In genomic region chr13:54757093-54757830, GRCm38 (mm10) we compare ENCODE assay signal across 9 mouse cellular contexts. TPM values are rescaled to one million over a fixed set of nuclear protein-coding genes. Genes with fewer than 3 reads are reported as not detected.
A peak's percentile ranks its signal among the peaks of the same experiment; 100 is the strongest.
DNase-seq lines count a peak whose midpoint lies in the region; ATAC-seq and TF ChIP-seq lines count a peak whose summit lies in the region.
"Had no signal": no experiment of that assay in that cellular context is flagged by ENCODE, and none has a peak within 500 bp of the region (broad histone marks: within the 10 kb centered on the region; RNA-seq: fewer than 3 reads in every experiment).

No protein-coding gene starts in this region.

- no peak overlapping the region for H3K27ac ChIP-seq in liver, embryonic 12.5 days
- no peak overlapping the region for H3K27ac ChIP-seq in liver, postnatal 0 days (ENCODE audit: low read depth)
- peak overlapping the region; percentile 92 for H3K27ac ChIP-seq in hindbrain, postnatal 0 days
- peak overlapping the region; percentile 93 for H3K27ac ChIP-seq in neural tube, embryonic 15.5 days (replicated peaks)

- H3K4me3 ChIP-seq in liver, embryonic 12.5 days = no peak overlapping the region
- H3K4me3 ChIP-seq in liver, postnatal 0 days (ENCODE audit: low read depth, low read length) = no peak overlapping the region
- H3K4me3 ChIP-seq in hindbrain, postnatal 0 days (ENCODE audit: low read length) = peak overlapping the region; percentile 38
- H3K4me3 ChIP-seq in neural tube, embryonic 15.5 days (replicated peaks) = peak overlapping the region; percentile 44

- no peaks in the 10 kb centered on the region for H3K36me3 ChIP-seq in liver, embryonic 12.5 days
- no peaks in the 10 kb centered on the region for H3K36me3 ChIP-seq in liver, postnatal 0 days (replicated peaks; ENCODE audit: insufficient read depth, low read length)
- H3K36me3 ChIP-seq in hindbrain, postnatal 0 days (ENCODE audit: insufficient read depth, low read length) = no peaks in the 10 kb centered on the region
- H3K36me3 ChIP-seq in neural tube, embryonic 15.5 days = no peaks in the 10 kb centered on the region

- peak overlapping the region; percentile 54 for H3K4me2 ChIP-seq in liver, embryonic 12.5 days
- H3K4me2 ChIP-seq in liver, postnatal 0 days (ENCODE audit: low read depth, low read length) = no peak overlapping the region
- H3K4me2 ChIP-seq in hindbrain, postnatal 0 days (ENCODE audit: low read depth, low read length) = peak overlapping the region; percentile 56
- H3K4me2 ChIP-seq in neural tube, embryonic 15.5 days = peak overlapping the region; percentile 86

- no peak overlapping the region for H3K9ac ChIP-seq in liver, embryonic 12.5 days
- H3K9ac ChIP-seq in liver, postnatal 0 days (replicated peaks) = no peak overlapping the region
- peak overlapping the region; percentile 46 for H3K9ac ChIP-seq in hindbrain, postnatal 0 days (replicated peaks; ENCODE audit: low read length)
- peak overlapping the region; percentile 55 for H3K9ac ChIP-seq in neural tube, embryonic 15.5 days (replicated peaks)

- no peak for TF ChIP-seq CTCF in liver, postnatal 0 days (IDR thresholded peaks at IDR 0.05; ENCODE audit: low read depth)
- TF ChIP-seq CTCF in hindbrain, postnatal 0 days (IDR thresholded peaks at IDR 0.05; ENCODE audit: low read depth) = no peak

- TF ChIP-seq EP300 in liver, postnatal 0 days (IDR thresholded peaks at IDR 0.05; ENCODE audit: low read depth) = no peak

- no peaks in the 10 kb centered on the region for H3K9me3 ChIP-seq in liver, embryonic 12.5 days (replicated peaks)
- H3K9me3 ChIP-seq in liver, postnatal 0 days (ENCODE audit: low read length) = no peaks in the 10 kb centered on the region
- H3K9me3 ChIP-seq in hindbrain, postnatal 0 days (ENCODE audit: low read length) = no peaks in the 10 kb centered on the region
- no peaks in the 10 kb centered on the region for H3K9me3 ChIP-seq in neural tube, embryonic 15.5 days (replicated peaks)

- ATAC-seq in liver, embryonic 12.5 days = no peak
- ATAC-seq in liver, postnatal 0 days = no peak
- ATAC-seq in hindbrain, postnatal 0 days = no peak
- ATAC-seq in neural tube, embryonic 15.5 days (ENCODE audit: low FRiP score) = 0 out of 2 replicates have a peak, but pooled peaks have one; percentile 0

- no peak for DNase-seq in liver, postnatal 0 days
- peak; percentile 79 to 88 for DNase-seq in cerebellum, postnatal 25 days
- DNase-seq in hindbrain, postnatal 0 days (ENCODE audit: low spot score) = peak; percentile 87
- DNase-seq in adrenal gland, postnatal 4 days (ENCODE audit: low spot score in 2 of 2) = no peak
- DNase-seq in heart, adult 18-20 months = no peak
- no peak for DNase-seq in embryo, embryonic 11 days

- H3K4me1 ChIP-seq in liver, embryonic 12.5 days = peaks cover 13% of the 10 kb centered on the region
- H3K4me1 ChIP-seq in liver, postnatal 0 days (ENCODE audit: insufficient read depth) = peaks cover 7% of the 10 kb centered on the region
- peaks cover 34% of the 10 kb centered on the region for H3K4me1 ChIP-seq in hindbrain, postnatal 0 days (ENCODE audit: insufficient read depth, low read length)
- H3K4me1 ChIP-seq in neural tube, embryonic 15.5 days = peaks cover 67% of the 10 kb centered on the region

- H3K27me3 ChIP-seq in liver, embryonic 12.5 days (replicated peaks) = peaks cover 94% of the 10 kb centered on the region
- peaks cover 20% of the 10 kb centered on the region for H3K27me3 ChIP-seq in liver, postnatal 0 days (ENCODE audit: insufficient read depth, low read length)
- H3K27me3 ChIP-seq in hindbrain, postnatal 0 days (ENCODE audit: insufficient read depth, low read length) = no peaks in the 10 kb centered on the region
- H3K27me3 ChIP-seq in neural tube, embryonic 15.5 days (replicated peaks) = peaks cover 11% of the 10 kb centered on the region; the same call in 1 of the 2 replicates

- WGBS in liver, embryonic 12.5 days (ENCODE audit: insufficient replicate concordance) = 47% methylated on average over 10 of the region's 10 CpGs
- WGBS in liver, postnatal 0 days (ENCODE audit: insufficient replicate concordance) = 49% methylated on average over 10 of the region's 10 CpGs
- WGBS in hindbrain, postnatal 0 days = 23% methylated on average over 10 of the region's 10 CpGs
- WGBS in neural tube, embryonic 15.5 days = 24% methylated on average over 10 of the region's 10 CpGs

RNA-seq across cellular contexts. Expression of gene Gprin1, which starts 7.6 kb away (rescaled TPM):
- polyA plus RNA-seq in liver, embryonic 12.5 days (2016; fragmentation: Nextera tagmentation; extraction: Ambion mirVana) = 0.23 and 0.35 TPM in 2 replicates
- polyA plus RNA-seq in liver, postnatal 0 days (2015; fragmentation: Nextera tagmentation; extraction: Ambion mirVana) = not detected in 2 replicates
- total RNA-seq in hindbrain, postnatal 0 days (2014; rRNA removed) = 146 and 153 TPM in 2 replicates
- polyA plus RNA-seq in hindbrain, postnatal 0 days (2015; fragmentation: Nextera tagmentation; extraction: Ambion mirVana) = 18.3 and 19.9 TPM in 2 replicates
- 10.3 and 21.6 TPM in 2 replicates for polyA plus RNA-seq in neural tube, embryonic 15.5 days (2015; fragmentation: Nextera tagmentation; extraction: Ambion mirVana)
- total RNA-seq in adrenal gland, postnatal 4 days (2021) = 10 to 100 TPM; 10.4 to 10.5 TPM
- total RNA-seq in heart, adult 18-20 months (2021) = not detected

RNA-seq across cellular contexts. Expression of gene Sncb, which starts 9.1 kb away (rescaled TPM):
- not detected in 2 replicates for polyA plus RNA-seq in liver, embryonic 12.5 days (2016; fragmentation: Nextera tagmentation; extraction: Ambion mirVana)
- not detected in 2 replicates for polyA plus RNA-seq in liver, postnatal 0 days (2015; fragmentation: Nextera tagmentation; extraction: Ambion mirVana)
- total RNA-seq in hindbrain, postnatal 0 days (2014; rRNA removed) = 96.8 and 111 TPM in 2 replicates
- 202 and 222 TPM in 2 replicates for polyA plus RNA-seq in hindbrain, postnatal 0 days (2015; fragmentation: Nextera tagmentation; extraction: Ambion mirVana)
- polyA plus RNA-seq in neural tube, embryonic 15.5 days (2015; fragmentation: Nextera tagmentation; extraction: Ambion mirVana) = 110 and 122 TPM in 2 replicates
- total RNA-seq in adrenal gland, postnatal 4 days (2021) = 1 to 10 TPM; 3.9 to 4.7 TPM
- total RNA-seq in heart, adult 18-20 months (2021) = not detected

RNA-seq across cellular contexts. Expression of gene Eif4e1b, which starts 26.5 kb away (rescaled TPM):
- not detected in 2 replicates for polyA plus RNA-seq in liver, embryonic 12.5 days (2016; fragmentation: Nextera tagmentation; extraction: Ambion mirVana)
- polyA plus RNA-seq in liver, postnatal 0 days (2015; fragmentation: Nextera tagmentation; extraction: Ambion mirVana) = not detected in 2 replicates
- not detected in 2 replicates for total RNA-seq in hindbrain, postnatal 0 days (2014; rRNA removed)
- polyA plus RNA-seq in hindbrain, postnatal 0 days (2015; fragmentation: Nextera tagmentation; extraction: Ambion mirVana) = not detected in 2 replicates
- polyA plus RNA-seq in neural tube, embryonic 15.5 days (2015; fragmentation: Nextera tagmentation; extraction: Ambion mirVana) = not detected in 2 replicates
- total RNA-seq in adrenal gland, postnatal 4 days (2021) = not detected
- not detected for total RNA-seq in heart, adult 18-20 months (2021)
- total RNA-seq: gastrocnemius, adult 8-10 months had no signal

RNA-seq across cellular contexts. Expression of gene Tspan17, which starts 31.9 kb away (rescaled TPM):
- polyA plus RNA-seq in liver, embryonic 12.5 days (2016; fragmentation: Nextera tagmentation; extraction: Ambion mirVana) = 1.8 and 2.3 TPM in 2 replicates
- 2.1 and 2.2 TPM in 2 replicates for polyA plus RNA-seq in liver, postnatal 0 days (2015; fragmentation: Nextera tagmentation; extraction: Ambion mirVana)
- 53.2 and 60.5 TPM in 2 replicates for total RNA-seq in hindbrain, postnatal 0 days (2014; rRNA removed)
- 143 and 153 TPM in 2 replicates for polyA plus RNA-seq in hindbrain, postnatal 0 days (2015; fragmentation: Nextera tagmentation; extraction: Ambion mirVana)
- polyA plus RNA-seq in neural tube, embryonic 15.5 days (2015; fragmentation: Nextera tagmentation; extraction: Ambion mirVana) = 112 and 137 TPM in 2 replicates
- total RNA-seq in adrenal gland, postnatal 4 days (2021) = 10 to 100 TPM; 33.0 to 38.4 TPM
- total RNA-seq in heart, adult 18-20 months (2021) = 10 to 100 TPM; 17.7 to 22.0 TPM

RNA-seq across cellular contexts. Expression of gene Cdhr2, which starts 56.0 kb away (rescaled TPM):
- polyA plus RNA-seq in liver, embryonic 12.5 days (2016; fragmentation: Nextera tagmentation; extraction: Ambion mirVana) = 7.7 and 9.9 TPM in 2 replicates
- 7.0 TPM in 2 replicates for polyA plus RNA-seq in liver, postnatal 0 days (2015; fragmentation: Nextera tagmentation; extraction: Ambion mirVana)
- 0.22 and 0.37 TPM in 2 replicates for total RNA-seq in hindbrain, postnatal 0 days (2014; rRNA removed)
- 0.35 and 0.41 TPM in 2 replicates for polyA plus RNA-seq in hindbrain, postnatal 0 days (2015; fragmentation: Nextera tagmentation; extraction: Ambion mirVana)
- 0.22 and 1.4 TPM in 2 replicates for polyA plus RNA-seq in neural tube, embryonic 15.5 days (2015; fragmentation: Nextera tagmentation; extraction: Ambion mirVana)
- 1 to 10 TPM; 2.1 to 5.8 TPM for total RNA-seq in adrenal gland, postnatal 4 days (2021)
- total RNA-seq in heart, adult 18-20 months (2021) = not detected
- total RNA-seq: gastrocnemius, adult 8-10 months had no signal

Comparison
In these comparisons a context has a peak if more than half of its experiments do, and no peak if none do; other contexts are left out.
1. H3K27ac ChIP-seq: peak in hindbrain, postnatal 0 days (single experiment) and neural tube, embryonic 15.5 days (single experiment); none in liver, embryonic 12.5 days (single experiment) and liver, postnatal 0 days (single experiment).
2. H3K4me3 ChIP-seq: peak in hindbrain, postnatal 0 days (single experiment) and neural tube, embryonic 15.5 days (single experiment); none in liver, embryonic 12.5 days (single experiment) and liver, postnatal 0 days (single experiment).
3. H3K9ac ChIP-seq: peak in hindbrain, postnatal 0 days (single experiment) and neural tube, embryonic 15.5 days (single experiment); none in liver, embryonic 12.5 days (single experiment) and liver, postnatal 0 days (single experiment).
4. DNase-seq: peak in cerebellum, postnatal 25 days (2 of 2) and hindbrain, postnatal 0 days (single experiment); none in liver, postnatal 0 days (single experiment), adrenal gland, postnatal 4 days (0 of 2), heart, adult 18-20 months (0 of 2) and embryo, embryonic 11 days (single experiment).
5. RNA of gene Sncb, which starts 9.1 kb away (polyA plus RNA-seq): 202 to 222 TPM in hindbrain, postnatal 0 days and 110 to 122 TPM in neural tube, embryonic 15.5 days; not detected in liver, embryonic 12.5 days and not detected in liver, postnatal 0 days; every median in the first group is over 100 times any median in the second.